Mouse (Mus musculus) thymus, postnatal 36 days (tissue): Measurements from ENCODE around the gene Banf1.
"Not testable (repeated sequence)": the region's sequence is repeated elsewhere in the genome, so short reads cannot be mapped to it uniquely, and the experiment has no call there.

Experiments used
- DNase-seq, 2 experiments: peaks; one replicate each; pipeline ENCODE4 v3.0.0; 2022; ENCODE audit warnings: mixed read lengths in 2 of 2

The Banf1 gene

GRCm38 (mm10) chr19:5372724-5373123, 5.8 kb upstream of the Banf1 start:
- no peak for DNase-seq

GRCm38 (mm10) chr19:5370932-5371331, 4.0 kb upstream of the Banf1 start:
- no peak for DNase-seq

- DNase-seq = no peak
Observed at GRCm38 (mm10) chr19:5367455-5367854, 487 bp upstream of the Banf1 start.

GRCm38 (mm10) chr19:5366175-5367052, 554 bp downstream of the Banf1 start, which contains the start of gene Eif1ad:
TSS of gene Eif1ad (plus strand) at chr19:5366741.
- peak; percentile 91 to 93 for DNase-seq

- peak in 1 of 2 experiments; percentile 38 for DNase-seq
Observed at GRCm38 (mm10) chr19:5365751-5366150, 1.2 kb downstream of the Banf1 start.

- DNase-seq = no peak
Observed at GRCm38 (mm10) chr19:5364124-5364523, 2.8 kb downstream of the Banf1 start.

- DNase-seq = no peak
Observed at GRCm38 (mm10) chr19:5362186-5362585, 4.8 kb downstream of the Banf1 start.

GRCm38 (mm10) chr19:5356080-5356479, 10.9 kb downstream of the Banf1 start:
- DNase-seq = no peak

GRCm38 (mm10) chr19:5353609-5354008, 13.4 kb downstream of the Banf1 start:
- no peak for DNase-seq

GRCm38 (mm10) chr19:5349502-5349873, 17.5 kb downstream of the Banf1 start, which contains the start of gene Cst6:
TSS of gene Cst6 (minus strand) at chr19:5349574.
- DNase-seq = not testable (repeated sequence)

- peak; percentile 29 for DNase-seq
Observed at GRCm38 (mm10) chr19:5348526-5349501, 18.2 kb downstream of the Banf1 start.

- no peak for DNase-seq
Observed at GRCm38 (mm10) chr19:5348064-5348463, 18.9 kb downstream of the Banf1 start.

GRCm38 (mm10) chr19:5345297-5346131, 21.5 kb downstream of the Banf1 start:
- DNase-seq = no peak

GRCm38 (mm10) chr19:5341360-5341759, 25.6 kb downstream of the Banf1 start:
- no peak for DNase-seq

- DNase-seq = peak; percentile 74 to 75
Observed at GRCm38 (mm10) chr19:5337975-5338374, 29.0 kb downstream of the Banf1 start.

GRCm38 (mm10) chr19:5335441-5335840, 31.5 kb downstream of the Banf1 start, which contains the start of gene Catsper1:
TSS of gene Catsper1 (plus strand) at chr19:5335741.
- DNase-seq = no peak

GRCm38 (mm10) chr19:5334741-5335140, 32.2 kb downstream of the Banf1 start:
- DNase-seq = no peak

- DNase-seq = no peak
Observed at GRCm38 (mm10) chr19:5327970-5328369, 39.0 kb downstream of the Banf1 start.

- peak; percentile 60 to 64 for DNase-seq
Observed at GRCm38 (mm10) chr19:5323801-5324200, 43.2 kb downstream of the Banf1 start.
